Mouse (Mus musculus) ovary, postnatal 10 days (tissue): ENCODE results near the gene Bcl2l1.

Source experiments
- DNase-seq: peaks from one replicate; pipeline ENCODE4 v3.0.0; 2022; ENCODE audit warnings: low spot score

Bcl2l1 gene

GRCm38 (mm10) chr2:152737306-152738221 lies 94.0 kb downstream of the Bcl2l1 start:
- no peak for DNase-seq

DNA sequence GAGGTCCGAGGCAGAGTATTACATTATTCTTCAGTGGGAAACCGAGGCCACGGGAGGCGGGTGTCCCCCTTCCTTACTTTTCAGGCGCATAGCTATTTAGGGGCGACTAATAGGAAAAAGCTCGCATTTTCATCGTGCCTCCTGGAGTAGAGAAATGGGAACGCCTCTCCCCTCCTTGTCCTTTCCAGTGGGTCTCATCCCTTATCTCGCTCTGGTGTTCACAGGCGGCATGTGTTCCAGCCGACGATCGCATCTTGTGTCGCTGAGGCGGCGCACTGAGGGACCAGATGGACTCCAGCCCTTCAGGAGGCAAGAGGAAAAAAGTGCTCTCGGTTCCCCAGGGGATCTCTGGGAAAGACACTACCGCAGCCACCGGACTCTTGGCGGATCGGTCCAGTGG lies 94.8 kb downstream of the Bcl2l1 start:
- DNase-seq: no peak

- no peak for DNase-seq
Observed at GRCm38 (mm10) chr2:152736090-152736601, 95.4 kb downstream of the Bcl2l1 start, which contains the start of gene Id1. TSS of gene Id1 (plus strand) at chr2:152736251.

DNA sequence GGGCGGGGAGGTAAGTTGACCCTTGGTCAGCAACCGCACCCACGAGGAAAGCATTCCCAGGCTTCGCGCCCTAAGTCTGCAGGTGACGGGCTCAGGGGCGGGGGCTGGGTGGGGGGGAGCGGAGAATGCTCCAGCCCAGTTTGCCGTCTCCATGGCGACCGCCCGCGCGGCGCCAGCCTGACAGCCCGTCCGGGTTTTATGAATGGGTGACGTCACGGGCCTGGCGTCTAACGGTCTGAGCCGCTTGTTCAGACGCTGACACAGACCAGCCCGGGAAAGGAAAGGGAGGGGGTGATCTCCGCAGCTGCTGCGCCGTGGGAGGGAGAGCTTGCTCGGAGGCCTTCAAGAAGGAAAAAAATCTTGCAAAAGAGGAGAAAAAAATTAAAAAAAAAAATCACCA lies 96.5 kb downstream of the Bcl2l1 start:
- DNase-seq: peak; percentile 78

DNA sequence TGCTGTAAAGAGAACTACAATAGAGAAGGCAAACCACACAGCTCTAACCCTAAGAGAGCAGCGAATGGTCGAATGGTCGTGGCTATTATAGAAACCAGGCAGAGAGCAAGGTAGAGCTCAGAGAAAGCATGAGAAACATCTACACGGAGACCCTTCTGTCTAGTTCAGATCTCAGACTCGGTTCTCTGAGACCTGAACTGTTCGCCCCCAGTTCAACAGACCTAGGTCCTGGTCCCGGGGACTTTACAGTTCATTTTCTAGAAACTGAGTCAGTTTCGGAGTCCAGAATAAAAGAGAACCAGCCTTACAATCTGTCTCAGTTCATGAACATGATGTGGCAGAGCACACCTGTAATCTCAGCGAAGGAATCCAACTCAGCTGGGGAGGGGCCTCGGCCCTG lies 97.0 kb downstream of the Bcl2l1 start:
- DNase-seq: no peak

GRCm38 (mm10) chr2:152733201-152733600 lies 98.3 kb downstream of the Bcl2l1 start:
- DNase-seq: no peak
